Comparison of ENCODE assay signal across 8 mouse cellular contexts in genomic region chr11:40599956-40600772, GRCm38 (mm10).
A peak's percentile ranks its signal among the peaks of the same experiment; 100 is the strongest.
DNase-seq lines count a peak whose midpoint lies in the region; ATAC-seq and TF ChIP-seq lines count a peak whose summit lies in the region.

No protein-coding gene starts in this region.

- no peak overlapping the region for H3K9ac ChIP-seq in lung, embryonic 15.5 days
- no peak overlapping the region for H3K9ac ChIP-seq in embryonic facial prominence, embryonic 12.5 days
- H3K9ac ChIP-seq in midbrain, embryonic 16.5 days (ENCODE audit: low read depth, low read length) = peak overlapping the region; percentile 25; the same call in 1 of the 2 replicates

- TF ChIP-seq POLR2A in lung, adult 2 months (IDR thresholded peaks at IDR 0.05; ENCODE audit: borderline replicate concordance, extremely low read depth, low read depth, low read length) = no peak

- H3K4me3 ChIP-seq in lung, embryonic 15.5 days = no peak overlapping the region
- H3K4me3 ChIP-seq in lung, adult 2 months (replicated peaks; ENCODE audit: extremely low read depth, low read depth, low read length) = no peak overlapping the region
- H3K4me3 ChIP-seq in embryonic facial prominence, embryonic 12.5 days = no peak overlapping the region
- H3K4me3 ChIP-seq in midbrain, embryonic 16.5 days (ENCODE audit: low read depth, low read length) = no peak overlapping the region

- H3K27ac ChIP-seq in lung, embryonic 15.5 days = no peak overlapping the region
- no peak overlapping the region for H3K27ac ChIP-seq in embryonic facial prominence, embryonic 12.5 days
- 0 out of 2 replicates have a peak overlapping the region, but pooled peaks have one; percentile 8 for H3K27ac ChIP-seq in midbrain, embryonic 16.5 days (ENCODE audit: low read length)

- H3K27me3 ChIP-seq in lung, embryonic 15.5 days = no peaks in the 10 kb centered on the region
- H3K27me3 ChIP-seq in embryonic facial prominence, embryonic 12.5 days = no peaks in the 10 kb centered on the region
- H3K27me3 ChIP-seq in midbrain, embryonic 16.5 days (ENCODE audit: control insufficient read depth, insufficient read depth, low read depth, low read length) = no peaks in the 10 kb centered on the region

- no peaks in the 10 kb centered on the region for H3K9me3 ChIP-seq in lung, embryonic 15.5 days
- H3K9me3 ChIP-seq in embryonic facial prominence, embryonic 12.5 days = no peaks in the 10 kb centered on the region
- no peaks in the 10 kb centered on the region for H3K9me3 ChIP-seq in midbrain, embryonic 16.5 days (replicated peaks; ENCODE audit: control insufficient read depth, low read length, poor library complexity, severe bottlenecking)

- ATAC-seq in lung, embryonic 15.5 days (ENCODE audit: borderline replicate concordance, extremely low read depth, low FRiP score, low TSS enrichment) = no peak
- no peak for ATAC-seq in embryonic facial prominence, embryonic 12.5 days (ENCODE audit: insufficient number of reproducible peaks, insufficient read depth, low FRiP score, low TSS enrichment)
- ATAC-seq in midbrain, embryonic 16.5 days = peak; percentile 54; the same call in 1 of the 2 replicates
- no peak for ATAC-seq in monocyte, adult 5-6 weeks (replicated peaks; ENCODE audit: insufficient number of reproducible peaks, low FRiP score, low TSS enrichment, poor library complexity, severe bottlenecking)

- no peaks in the 10 kb centered on the region for H3K36me3 ChIP-seq in lung, embryonic 15.5 days
- no peaks in the 10 kb centered on the region for H3K36me3 ChIP-seq in embryonic facial prominence, embryonic 12.5 days
- H3K36me3 ChIP-seq in midbrain, embryonic 16.5 days (ENCODE audit: control insufficient read depth, insufficient read depth, low read length) = no peaks in the 10 kb centered on the region

- no peak for DNase-seq in lung, adult 2 months
- peak; percentile 18 for DNase-seq in adrenal gland, postnatal 25 days
- peak; percentile 16 for DNase-seq in large intestine, adult 2 months (ENCODE audit: low read depth, low spot score)
- no peak for DNase-seq in layer of hippocampus, adult 11-12 months (ENCODE audit: low spot score)

- H3K4me2 ChIP-seq in lung, embryonic 15.5 days = peak overlapping the region; percentile 26
- 0 out of 2 replicates have a peak overlapping the region, but pooled peaks have one; percentile 4 for H3K4me2 ChIP-seq in embryonic facial prominence, embryonic 12.5 days (replicated peaks)
- peak overlapping the region; percentile 24; the same call in 1 of the 2 replicates for H3K4me2 ChIP-seq in midbrain, embryonic 16.5 days (ENCODE audit: low read length)

- 4% methylated on average over 15 of the region's 15 CpGs for whole genome bisulfite sequencing in lung, embryonic 15.5 days
- WGBS in lung, adult 2 months = 4% methylated on average over 15 of the region's 15 CpGs
- WGBS in embryonic facial prominence, embryonic 12.5 days = 6% methylated on average over 15 of the region's 15 CpGs
- WGBS in large intestine, adult 2 months = 5% methylated on average over 15 of the region's 15 CpGs
- WGBS in midbrain, embryonic 16.5 days = 10% methylated on average over 15 of the region's 15 CpGs

- H3K4me1 ChIP-seq in lung, embryonic 15.5 days = peaks cover 13% of the 10 kb centered on the region
- no peaks in the 10 kb centered on the region for H3K4me1 ChIP-seq in lung, adult 2 months (ENCODE audit: control insufficient read depth, insufficient read depth, low read length)
- no peaks in the 10 kb centered on the region for H3K4me1 ChIP-seq in embryonic facial prominence, embryonic 12.5 days
- H3K4me1 ChIP-seq in midbrain, embryonic 16.5 days (ENCODE audit: control insufficient read depth, insufficient read depth, low read length) = peaks cover 27% of the 10 kb centered on the region

- no peak for TF ChIP-seq CTCF in lung, adult 2 months (IDR thresholded peaks at IDR 0.05; ENCODE audit: insufficient read depth, low read length)

Comparison
In these comparisons a context has a peak if more than half of its experiments do, and no peak if none do; other contexts are left out.
1. DNase-seq: peak in adrenal gland, postnatal 25 days (single experiment) and large intestine, adult 2 months (single experiment); none in lung, adult 2 months (single experiment) and layer of hippocampus, adult 11-12 months (single experiment).
2. Peak in every context shown above with its lines, with median percentiles within 50 percentile points of each other: H3K4me2 ChIP-seq.